In the genomic region with DNA sequence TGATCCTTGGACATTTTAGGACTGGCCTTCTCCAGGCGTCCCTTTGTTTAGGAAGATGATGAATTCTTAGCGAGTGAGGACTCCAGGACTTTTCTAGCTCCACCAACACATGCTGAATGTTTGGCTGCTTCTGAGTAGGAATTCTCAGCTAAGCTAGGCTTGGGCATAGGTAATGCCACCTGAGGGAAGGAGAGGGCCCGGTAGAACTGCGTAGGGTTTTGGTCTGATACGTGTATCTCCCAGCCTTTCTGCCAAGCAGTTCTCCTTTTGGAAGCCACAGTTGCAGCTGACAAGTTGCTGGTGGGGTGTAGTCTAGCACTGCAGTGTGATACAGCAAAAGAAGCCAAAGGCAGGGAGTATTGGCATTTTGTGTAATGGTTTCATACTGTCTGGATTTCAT, we compare ENCODE assay signal across 18 mouse cellular contexts.
"Had no signal": no experiment of that assay in that cellular context is flagged by ENCODE, and none has a peak within 500 bp of the region (broad histone marks: within the 10 kb centered on the region; RNA-seq: fewer than 3 reads in every experiment).

No protein-coding gene starts in this region.

- H3K36me3 ChIP-seq: midbrain, embryonic 10.5 days; midbrain, embryonic 13.5 days; midbrain, embryonic 15.5 days; neural tube, embryonic 13.5 days; neural tube, embryonic 15.5 days had no signal

- H3K27ac ChIP-seq: midbrain, embryonic 10.5 days; midbrain, embryonic 13.5 days; midbrain, embryonic 15.5 days; neural tube, embryonic 13.5 days; neural tube, embryonic 15.5 days had no signal

- H3K9me3 ChIP-seq: midbrain, embryonic 10.5 days; midbrain, embryonic 13.5 days; midbrain, embryonic 15.5 days; neural tube, embryonic 13.5 days; neural tube, embryonic 15.5 days had no signal

- H3K27me3 ChIP-seq: midbrain, embryonic 13.5 days; midbrain, embryonic 15.5 days; neural tube, embryonic 13.5 days; neural tube, embryonic 15.5 days had no signal

- DNase-seq: lung, adult 18-20 months; lung, embryonic 14.5 days; lung, postnatal 10 days; lung, postnatal 4 days; retina, postnatal 1 day; right cerebral cortex, adult 18-20 months; right cerebral cortex, postnatal 25 days; right cerebral cortex, postnatal 4 days; spleen, adult 18-20 months; thymus, adult 18-20 months; thymus, postnatal 14 days; thymus, postnatal 36 days had no signal

- H3K4me3 ChIP-seq: midbrain, embryonic 10.5 days; midbrain, embryonic 13.5 days; midbrain, embryonic 15.5 days; myocyte; neural tube, embryonic 13.5 days; neural tube, embryonic 15.5 days had no signal

- H3K4me1 ChIP-seq: midbrain, embryonic 13.5 days; midbrain, embryonic 15.5 days; neural tube, embryonic 15.5 days had no signal

- ATAC-seq: midbrain, embryonic 13.5 days; midbrain, embryonic 15.5 days had no signal

- H3K4me2 ChIP-seq: lung, embryonic 14.5 days; midbrain, embryonic 13.5 days; midbrain, embryonic 15.5 days; neural tube, embryonic 13.5 days; neural tube, embryonic 15.5 days had no signal

- H3K9ac ChIP-seq: lung, embryonic 14.5 days; midbrain, embryonic 13.5 days; midbrain, embryonic 15.5 days; neural tube, embryonic 13.5 days; neural tube, embryonic 15.5 days had no signal
